Mouse (Mus musculus) cortical plate, adult 2 months (tissue): ENCODE measurements around the gene Cemip2.

Experiments used
- CTCF ChIP-seq: fragments of 200-500 bp; IDR thresholded peaks from 2 replicates; pipeline ENCODE4 v1.5.1; 2011; ENCODE audit warnings: mild to moderate bottlenecking, control low read depth, low read length; ENCODE audit not compliant: insufficient read depth; ENCODE audit errors: extremely low read depth
- POLR2A ChIP-seq: fragments of 200-500 bp; IDR thresholded peaks from 2 replicates; pipeline ENCODE4 v1.6.1; 2011; ENCODE audit warnings: mild to moderate bottlenecking, low read length, control low read depth; ENCODE audit not compliant: insufficient read depth; ENCODE audit errors: extremely low read depth

DNA sequence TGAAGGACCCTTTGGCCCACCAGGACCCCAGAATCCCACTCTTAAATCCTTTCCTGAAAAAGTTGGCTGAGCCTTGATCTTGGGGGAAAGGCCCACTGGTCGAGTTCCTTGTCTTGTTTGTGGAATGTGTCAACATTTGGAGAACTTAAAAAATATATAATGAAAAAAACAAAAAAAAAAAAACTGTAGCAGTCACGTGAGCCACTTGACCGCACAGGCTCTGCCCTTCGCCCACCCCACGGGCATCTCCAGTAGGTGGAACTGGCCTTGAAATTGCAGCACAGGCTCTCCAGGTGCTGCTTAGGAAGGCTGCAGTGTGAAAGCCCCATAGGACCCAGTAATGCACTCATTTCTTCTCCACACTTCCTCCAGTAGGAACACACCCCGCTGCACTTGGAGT lies 82.8 kb downstream of the Cemip2 start:
- TF ChIP-seq POLR2A: no peak
- no peak for TF ChIP-seq CTCF
